Mouse (Mus musculus) gastrocnemius, postnatal 36 days (tissue): Measurements from ENCODE around the gene Cd200r3. TPM values are rescaled to one million over a fixed set of nuclear protein-coding genes. Genes with fewer than 3 reads are reported as not detected.

Experiments
- DNase-seq, 2 experiments: peaks; one replicate each; pipeline ENCODE4 v3.0.0; 2022
- intact Hi-C: fragments of 180-260 bp; cut with DNase I; formaldehyde crosslinking; loops from one replicate; pipeline ENCODE4 v1.15.1; 2025
- long read RNA-seq, 2 experiments: library from polyadenylated mRNA; stranded (forward); transcript quantifications; one replicate each; pipeline ENCODE4 v2.0.0; 2021
- total RNA-seq, 2 experiments: library from RNA; stranded (reverse); gene quantifications; 2 replicates each; pipeline ENCODE4 v1.2.3; 2021

Gene Cd200r3
- not detected for total RNA-seq
- long read RNA-seq, experiment 1, result 0 reads
- long read RNA-seq, experiment 2, result 0 reads

- DNase-seq, result no peak
- intact Hi-C loops, result no loop called here
Measured at GRCm38 (mm10) chr16:44943468-44943867, at the start of gene Cd200r3. Gene Cd200r3, plus strand, starts transcription at chr16:44943678.

DNA sequence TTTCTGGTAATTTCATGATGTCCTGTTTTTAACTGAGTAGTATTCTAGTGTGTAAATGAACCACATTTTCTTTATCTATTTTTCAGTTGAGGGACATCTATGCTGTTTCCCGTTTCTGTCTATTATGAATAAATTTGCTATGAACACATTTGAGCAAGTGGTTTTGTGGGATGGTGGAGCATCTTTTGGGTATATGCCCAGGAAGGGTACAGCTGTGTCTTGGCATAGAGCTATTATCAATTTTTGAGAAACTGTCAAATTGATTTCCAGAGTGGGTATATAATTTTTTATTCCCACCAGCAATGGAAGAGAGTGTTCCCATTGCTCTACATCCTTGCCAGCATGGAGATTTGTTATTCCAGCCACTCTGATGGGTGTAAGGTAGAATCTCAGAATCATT, 11.5 kb upstream of the Cd200r3 start:
- no peak for DNase-seq
- intact Hi-C loops, result no loop called here

DNA sequence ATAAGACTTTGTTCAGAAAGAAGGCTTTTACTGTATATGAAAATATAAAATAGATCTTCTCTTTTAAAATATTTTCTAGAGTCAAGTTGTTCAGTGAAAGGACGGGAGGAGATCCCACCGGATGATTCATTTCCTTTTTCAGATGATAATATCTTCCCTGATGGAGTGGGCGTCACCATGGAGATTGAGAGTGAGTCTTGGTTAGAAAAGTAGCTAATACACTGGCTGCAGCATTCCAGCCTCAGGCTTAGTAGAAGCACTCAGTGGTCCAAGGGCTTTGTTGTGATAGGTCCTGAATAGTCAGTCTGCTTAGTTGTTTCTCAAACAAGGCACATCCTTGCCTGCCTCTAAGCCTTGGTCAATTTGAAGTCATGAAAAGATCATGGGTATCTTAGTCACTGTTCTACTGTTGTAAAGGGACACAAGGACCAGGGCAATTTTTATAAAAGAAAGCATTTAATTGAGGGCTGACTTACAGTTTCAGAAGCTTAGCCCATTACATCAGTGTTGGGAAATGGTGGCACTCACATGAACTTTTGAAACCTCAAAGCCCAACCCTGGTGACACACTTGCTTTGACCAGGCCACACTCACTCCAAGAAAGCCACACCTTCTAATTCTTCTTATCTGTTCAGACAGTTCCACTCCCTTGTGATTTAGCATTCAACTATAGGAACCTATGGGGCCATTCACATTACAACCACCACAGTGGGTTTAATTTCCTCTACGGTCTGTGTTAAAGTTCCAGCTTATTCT, 8.1 kb downstream of the Cd200r3 start:
- intact Hi-C loops, result no loop called here
- no peak for DNase-seq

DNA sequence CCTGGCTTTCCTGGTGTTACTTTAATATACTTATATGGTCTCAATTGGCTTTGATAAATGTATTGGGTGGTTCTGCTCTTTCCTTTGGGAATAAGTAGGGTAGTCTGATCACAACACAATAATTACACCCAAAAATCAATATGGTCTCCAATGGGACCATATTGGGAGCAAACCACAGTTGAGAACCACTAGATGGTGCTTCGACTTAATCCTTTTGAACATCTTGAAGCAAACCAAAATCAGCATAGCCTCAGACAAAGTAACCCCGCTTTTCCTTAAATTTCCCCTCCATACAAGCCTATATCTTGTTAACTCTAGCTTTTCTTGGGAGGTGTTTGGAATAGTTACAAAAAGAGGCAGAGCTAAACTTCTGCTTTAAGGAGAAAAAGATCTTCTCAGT, 18.8 kb downstream of the Cd200r3 start:
- intact Hi-C loops, result no loop called here
- DNase-seq, result no peak

DNA sequence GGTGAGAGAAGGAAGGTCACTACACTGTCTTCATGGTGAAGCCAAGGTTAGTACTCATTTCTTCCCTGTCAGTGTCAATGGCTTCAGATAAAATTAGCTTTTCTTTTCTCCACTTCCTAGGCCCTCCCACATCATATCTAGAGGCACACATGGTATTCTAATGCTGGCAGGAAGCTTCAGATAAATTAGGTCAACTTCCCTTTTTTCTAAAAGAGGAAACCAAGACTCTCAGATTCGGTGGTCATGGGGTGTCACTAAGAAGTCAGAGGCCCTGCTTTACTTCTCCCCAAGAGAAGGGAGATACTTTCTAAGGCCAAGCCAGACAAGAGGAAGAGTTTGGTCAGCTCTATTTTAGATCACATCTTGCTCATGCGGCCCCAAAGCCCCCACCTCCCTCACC, 19.3 kb downstream of the Cd200r3 start:
- no peak for DNase-seq
- intact Hi-C loops, result no loop called here

DNA sequence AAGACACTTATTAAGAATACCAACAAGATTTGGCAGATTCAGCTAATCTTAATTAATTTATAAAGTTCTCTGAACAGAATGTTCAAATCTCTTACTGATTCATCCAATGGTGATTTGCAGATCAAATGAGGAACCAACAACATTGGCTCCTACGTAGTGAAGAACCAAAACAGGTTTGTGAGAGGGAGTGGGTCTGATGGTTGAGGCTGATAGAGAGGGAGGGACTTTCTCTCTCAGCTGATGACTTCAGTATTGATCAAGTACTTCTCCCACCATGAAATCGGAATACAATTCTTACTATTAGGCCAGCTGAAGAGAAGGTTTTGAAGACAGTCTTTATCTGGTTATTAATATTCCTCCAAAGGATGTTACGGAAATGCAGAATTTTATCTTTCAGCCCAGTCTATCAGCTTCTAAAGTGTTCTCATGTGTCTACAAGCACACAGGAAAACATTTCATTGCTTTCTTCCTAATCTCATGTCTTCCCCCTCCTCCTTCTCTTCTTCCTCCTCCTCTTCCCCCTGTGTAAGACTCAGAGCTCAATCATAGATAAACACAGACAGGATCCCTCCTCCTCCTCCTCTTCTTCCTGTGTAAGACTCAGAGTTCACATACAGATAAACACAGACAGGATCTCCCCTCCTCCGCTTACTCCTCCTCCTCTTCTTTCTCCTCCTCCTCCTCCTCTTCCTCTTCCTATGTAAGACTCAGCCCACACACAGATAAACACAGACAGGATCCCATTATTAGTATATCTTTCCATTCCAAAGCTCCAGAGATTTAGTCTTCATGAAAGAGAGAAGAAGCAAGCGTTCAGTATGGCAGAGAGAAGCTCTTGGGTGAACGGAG, 21.3 kb downstream of the Cd200r3 start:
- intact Hi-C loops, result no loop called here

DNA sequence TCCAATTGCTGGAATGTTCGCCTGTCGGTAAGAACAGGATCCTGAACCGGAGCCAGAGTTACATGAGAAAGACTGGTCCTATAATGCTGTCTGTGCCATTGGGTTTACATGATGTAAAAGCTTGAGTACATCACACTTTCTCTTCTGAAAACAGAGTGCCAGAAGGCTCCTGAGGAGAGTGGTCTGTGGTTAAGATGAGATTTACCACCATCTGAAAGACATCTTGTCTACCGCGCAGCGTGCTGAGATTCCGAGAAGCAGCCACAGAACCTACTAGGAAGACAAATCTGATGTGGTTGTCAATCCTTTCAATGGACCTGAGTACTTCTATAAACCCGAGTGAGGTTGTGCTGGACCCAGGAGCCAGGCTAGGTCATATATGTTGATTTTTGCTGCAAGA, 21.9 kb downstream of the Cd200r3 start:
- no peak for DNase-seq
- intact Hi-C loops, result no loop called here

More for the DNA sequence above, 21.3 kb downstream of the Cd200r3 start:
- DNase-seq, result no peak

- no peak for DNase-seq
- intact Hi-C loops, result no loop called here
Measured at GRCm38 (mm10) chr16:44965890-44966289, 22.4 kb downstream of the Cd200r3 start.

DNA sequence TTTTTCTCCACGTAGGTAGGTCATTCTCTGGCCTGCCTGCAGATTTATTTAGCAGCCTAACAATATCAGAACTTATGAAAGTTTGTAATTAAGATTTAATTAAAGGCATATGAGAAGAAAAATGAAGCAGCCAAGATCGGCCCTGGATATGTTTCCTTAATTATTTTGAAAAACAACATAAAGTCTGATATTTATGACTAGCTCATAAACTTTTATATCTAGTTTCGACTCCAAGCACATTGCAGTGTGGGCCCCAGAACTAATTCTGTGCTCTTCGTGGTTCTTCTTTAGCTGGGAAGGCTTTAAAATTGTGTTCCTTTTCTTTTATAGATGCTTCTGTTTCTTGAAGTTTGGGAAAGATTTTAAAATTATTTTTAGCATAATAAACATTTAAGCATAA, 23.4 kb downstream of the Cd200r3 start:
- intact Hi-C loops, result no loop called here
- no peak for DNase-seq

GRCm38 (mm10) chr16:44968113-44968512, 24.6 kb downstream of the Cd200r3 start:
- no peak for DNase-seq
- intact Hi-C loops, result no loop called here

DNA sequence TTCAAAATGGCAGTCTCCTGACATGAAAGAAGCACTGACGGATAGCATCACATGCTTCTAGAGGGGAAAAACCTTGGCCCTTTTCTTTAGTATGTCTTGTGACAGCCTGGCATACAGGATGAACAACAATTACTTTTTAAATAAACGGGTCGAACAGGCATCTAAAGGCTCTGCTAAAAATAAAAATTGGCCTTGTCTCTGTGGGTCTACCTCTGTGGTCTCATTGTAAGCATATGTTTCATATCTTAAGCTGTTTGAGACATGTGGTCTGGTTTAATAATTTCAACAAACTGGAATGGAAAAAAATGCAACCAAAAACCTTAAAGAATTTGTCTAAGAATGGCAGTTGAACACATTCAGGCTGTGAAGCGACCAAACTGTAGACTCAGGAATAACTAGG, 27.4 kb downstream of the Cd200r3 start:
- intact Hi-C loops, result no loop called here
- no peak for DNase-seq

DNA sequence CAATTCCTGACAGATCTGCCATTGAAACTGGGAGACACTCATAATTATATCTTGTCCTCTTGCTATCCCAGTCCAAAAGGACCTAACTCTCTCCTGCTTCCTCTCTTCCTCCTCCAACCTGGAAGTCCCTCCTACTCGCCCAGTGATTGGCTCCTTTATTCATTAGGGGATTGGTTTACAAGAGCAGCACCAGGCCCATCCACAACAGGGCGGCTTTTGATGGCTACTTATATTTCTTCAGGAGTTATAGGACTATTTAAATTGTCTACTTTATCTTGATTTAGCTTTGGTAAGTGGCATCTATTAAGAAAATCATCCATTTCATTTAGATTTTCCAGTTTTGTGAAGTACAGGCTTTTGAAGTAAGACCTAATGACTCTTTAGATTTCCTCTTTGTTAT, 30.6 kb downstream of the Cd200r3 start:
- no peak for DNase-seq
- intact Hi-C loops, result no loop called here

DNA sequence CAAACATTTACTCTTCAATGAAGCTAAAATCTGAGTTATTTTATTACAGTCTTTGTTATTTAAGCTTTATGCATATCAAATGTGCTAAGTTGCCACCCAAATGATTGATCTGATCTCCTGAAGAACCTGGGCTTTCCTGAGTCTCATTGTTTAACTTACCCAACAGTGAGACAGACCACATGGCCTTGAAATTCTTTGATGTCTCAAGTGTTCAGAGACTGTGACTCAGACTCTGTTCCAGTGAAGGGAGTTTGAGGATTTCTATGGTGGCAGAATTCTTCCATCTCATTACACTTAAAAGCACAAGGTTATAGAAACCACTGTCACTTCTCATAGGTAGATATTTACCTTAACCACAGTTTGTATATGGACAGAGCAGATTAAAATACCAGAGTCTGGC, 32.6 kb downstream of the Cd200r3 start:
- intact Hi-C loops, result no loop called here
- DNase-seq, result no peak

GRCm38 (mm10) chr16:44976892-44977633, 33.6 kb downstream of the Cd200r3 start:
- DNase-seq, result no peak
- intact Hi-C loops, result no loop called here

DNA sequence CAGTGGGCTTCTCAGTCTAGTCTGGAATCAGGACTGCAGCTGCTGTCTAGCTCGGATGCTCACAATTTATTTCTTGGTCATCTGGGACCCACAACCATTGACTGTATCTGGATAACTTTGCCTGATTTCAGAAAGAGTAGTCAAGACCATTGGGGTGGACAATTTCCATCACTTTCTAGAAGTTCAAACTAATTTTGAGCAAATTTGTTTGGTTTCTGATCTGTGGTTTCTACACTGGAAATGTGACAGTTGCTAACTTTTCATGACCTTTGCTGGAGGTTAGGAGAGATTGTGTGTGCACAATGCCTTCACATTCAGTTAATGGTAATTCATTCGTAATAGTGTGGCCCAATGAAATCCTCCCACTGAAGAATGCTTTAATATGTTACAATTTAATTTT, 34.7 kb downstream of the Cd200r3 start:
- no peak for DNase-seq
- intact Hi-C loops, result no loop called here

GRCm38 (mm10) chr16:44979355-44979896, 35.9 kb downstream of the Cd200r3 start:
- DNase-seq, result no peak
- intact Hi-C loops, result no loop called here

GRCm38 (mm10) chr16:44982972-44983371, 39.5 kb downstream of the Cd200r3 start:
- no peak for DNase-seq
- intact Hi-C loops, result no loop called here

GRCm38 (mm10) chr16:44983379-44984060, 40.0 kb downstream of the Cd200r3 start:
- intact Hi-C loops, result no loop called here
- no peak for DNase-seq

DNA sequence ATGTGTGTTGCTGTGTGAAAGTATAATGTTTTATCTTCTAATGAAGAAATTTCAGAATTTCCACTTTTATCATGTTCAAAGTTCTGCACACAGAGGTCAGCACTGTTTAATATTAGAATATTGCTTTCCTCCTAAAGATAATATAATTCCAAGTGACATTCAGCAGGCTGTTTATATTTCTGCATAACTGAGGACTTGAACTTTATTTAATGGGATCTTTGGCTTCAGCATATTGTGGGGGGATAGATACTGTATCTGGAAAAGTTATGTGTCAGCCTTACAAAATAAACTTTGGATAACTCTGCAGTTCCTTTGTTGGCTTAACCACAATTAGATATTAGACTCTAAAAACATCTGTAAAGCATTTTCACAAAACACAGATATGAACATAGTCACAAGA, 40.6 kb downstream of the Cd200r3 start:
- no peak for DNase-seq
- intact Hi-C loops, result no loop called here

- no peak for DNase-seq
- intact Hi-C loops, result no loop called here
Measured at GRCm38 (mm10) chr16:44984925-44985324, 41.4 kb downstream of the Cd200r3 start.
